Mouse (Mus musculus): ENCODE data around the gene Mastl. TPM values are rescaled to one million over a fixed set of nuclear protein-coding genes. Genes with fewer than 3 reads are reported as not detected.

The Mastl gene
- polyA plus RNA-seq, 1 experiment from 2014 or later: 2.5 TPM

GRCm38 (mm10) chr2:23078588-23078987, 77.2 kb downstream of the Mastl start:
- H3K9ac ChIP-seq: no peak overlapping the region
- no peak overlapping the region for H3K27ac ChIP-seq (replicated peaks)
- WGBS: 98% methylated on average over 2 of the region's 2 CpGs
- H3K4me3 ChIP-seq: no peak overlapping the region
- H3K4me2 ChIP-seq: no peak overlapping the region
- H3K4me1 ChIP-seq (replicated peaks): no peaks in the 10 kb centered on the region
- ATAC-seq (ENCODE audit: low FRiP score, low read depth): no peak
- H3K9me3 ChIP-seq: no peaks in the 10 kb centered on the region
- H3K27me3 ChIP-seq: no peaks in the 10 kb centered on the region
- H3K36me3 ChIP-seq: peaks cover 67% of the 10 kb centered on the region

- Histone ChIP-seq H3K36me3 (peaks cover 60% of the 10 kb centered on the region), H3K4me1 (replicated peaks) (no peaks in the 10 kb centered on the region)
These were observed 78.1 kb downstream of the Mastl start for GRCm38 (mm10) chr2:23077693-23078092.

DNA sequence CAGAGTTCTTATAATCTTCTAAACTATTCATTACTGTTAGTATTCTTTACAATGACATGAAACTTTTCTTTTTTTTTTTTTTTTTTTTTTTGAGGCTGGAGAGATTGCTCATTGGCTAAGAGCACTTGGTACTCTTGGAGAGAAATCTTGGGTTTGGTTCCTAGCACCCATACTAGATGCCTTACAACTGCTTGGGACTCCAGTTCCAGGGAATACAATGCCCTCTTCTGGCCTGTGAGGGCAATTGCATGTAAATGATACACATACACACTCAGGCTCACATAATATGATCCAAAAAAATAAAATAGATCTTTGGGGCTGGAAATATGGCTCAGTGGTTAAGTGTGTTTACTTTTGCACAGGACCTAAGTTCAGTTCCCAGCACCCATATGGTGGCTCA, 79.0 kb downstream of the Mastl start:
- H3K27ac ChIP-seq (replicated peaks): no peak overlapping the region
- H3K27me3 ChIP-seq: no peaks in the 10 kb centered on the region
- H3K36me3 ChIP-seq: peaks cover 53% of the 10 kb centered on the region
- no peaks in the 10 kb centered on the region for H3K9me3 ChIP-seq
- H3K4me3 ChIP-seq: no peak overlapping the region
- no peak overlapping the region for H3K9ac ChIP-seq
- H3K4me2 ChIP-seq: no peak overlapping the region
- ATAC-seq (ENCODE audit: low FRiP score, low read depth): no peak
- 0 out of 2 replicates have a peak, but pooled peaks cover 3% of the 10 kb centered on the region for H3K4me1 ChIP-seq (replicated peaks)

More at GRCm38 (mm10) chr2:23077693-23078092, 78.1 kb downstream of the Mastl start:
- Histone ChIP-seq H3K4me3 (no peak overlapping the region), H3K4me2 (no peak overlapping the region), H3K9ac (no peak overlapping the region), H3K9me3 (no peaks in the 10 kb centered on the region), H3K27ac (replicated peaks) (no peak overlapping the region), H3K27me3 (no peaks in the 10 kb centered on the region)
- no peak for ATAC-seq (ENCODE audit: low FRiP score, low read depth)
- WGBS: 92% methylated on average over 5 of the region's 5 CpGs

DNA sequence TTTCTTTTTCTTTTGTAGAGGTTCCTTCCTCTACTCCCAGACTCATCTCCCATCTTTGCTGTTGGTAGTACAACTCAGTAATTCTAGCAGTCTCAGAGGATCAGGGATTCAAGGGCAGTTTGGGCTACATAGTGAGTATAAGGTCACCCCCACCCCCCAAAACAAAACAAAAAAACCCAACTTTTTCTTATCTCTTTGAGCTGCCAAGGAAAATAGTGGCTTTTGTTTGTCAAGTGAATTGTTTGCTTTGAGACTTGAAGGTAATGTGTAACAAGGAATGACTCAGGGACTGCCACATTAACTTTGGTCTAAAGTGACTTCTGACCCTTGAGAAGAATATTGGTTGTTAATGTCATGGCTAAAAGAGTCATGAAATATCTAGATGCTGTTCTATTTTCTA, 80.0 kb downstream of the Mastl start:
- Histone ChIP-seq H3K9ac (no peak overlapping the region), H3K27ac (replicated peaks) (no peak overlapping the region), H3K36me3 (peaks cover 48% of the 10 kb centered on the region), H3K9me3 (no peaks in the 10 kb centered on the region), H3K4me2 (no peak overlapping the region), H3K4me3 (no peak overlapping the region), H3K27me3 (no peaks in the 10 kb centered on the region), H3K4me1 (replicated peaks) (peaks cover 10% of the 10 kb centered on the region)
- no peak for ATAC-seq (ENCODE audit: low FRiP score, low read depth)

- ATAC-seq (ENCODE audit: low FRiP score, low read depth): no peak
- Histone ChIP-seq H3K9ac (no peak overlapping the region), H3K9me3 (no peaks in the 10 kb centered on the region), H3K27ac (replicated peaks) (no peak overlapping the region), H3K4me3 (no peak overlapping the region), H3K36me3 (peaks cover 16% of the 10 kb centered on the region), H3K4me1 (replicated peaks) (peaks cover 26% of the 10 kb centered on the region), H3K4me2 (no peak overlapping the region), H3K27me3 (no peaks in the 10 kb centered on the region)
- 46% methylated on average over 1 of the region's 1 CpGs for WGBS
These were observed 84.4 kb downstream of the Mastl start for GRCm38 (mm10) chr2:23071406-23071805.

DNA sequence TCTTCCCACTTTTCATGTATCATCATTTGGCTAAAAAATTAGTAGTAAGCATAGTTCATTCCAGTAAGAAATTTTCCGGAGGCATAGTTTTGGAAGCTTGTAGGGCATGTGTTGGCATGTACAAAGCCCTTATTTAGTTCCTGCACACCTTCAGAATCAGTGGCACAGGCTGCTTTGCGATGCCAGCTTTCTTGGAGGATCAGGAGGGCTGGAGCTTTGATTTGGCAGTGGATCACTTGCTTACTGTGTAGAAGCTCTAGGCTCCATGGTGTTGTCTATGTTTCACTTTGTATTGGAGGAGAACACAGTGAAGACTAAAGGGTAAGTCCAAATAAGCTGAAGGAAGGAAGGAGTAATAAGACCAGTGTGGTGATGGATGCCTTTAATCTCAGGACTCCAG, 85.3 kb downstream of the Mastl start:
- no peak overlapping the region for H3K27ac ChIP-seq (replicated peaks)
- H3K9ac ChIP-seq: no peak overlapping the region
- no peak for ATAC-seq (ENCODE audit: low FRiP score, low read depth)
- H3K36me3 ChIP-seq: peaks cover 10% of the 10 kb centered on the region; the same call in 1 of the 2 replicates
- WGBS: 90% methylated on average over 2 of the region's 2 CpGs
- no peaks in the 10 kb centered on the region for H3K27me3 ChIP-seq
- H3K4me1 ChIP-seq (replicated peaks): peaks cover 26% of the 10 kb centered on the region
- H3K4me3 ChIP-seq: no peak overlapping the region
- H3K9me3 ChIP-seq: no peaks in the 10 kb centered on the region
- 0 out of 2 replicates have a peak overlapping the region, but pooled peaks have one; percentile 19 for H3K4me2 ChIP-seq

GRCm38 (mm10) chr2:23068894-23069744, 86.7 kb downstream of the Mastl start:
- Histone ChIP-seq H3K4me3 (peak overlapping the region; percentile 74), H3K4me1 (replicated peaks) (peaks cover 26% of the 10 kb centered on the region), H3K36me3 (0 out of 2 replicates have a peak, but pooled peaks cover 2% of the 10 kb centered on the region), H3K27me3 (no peaks in the 10 kb centered on the region), H3K9ac (peak overlapping the region; percentile 81), H3K4me2 (peak overlapping the region; percentile 98), H3K27ac (replicated peaks) (peak overlapping the region; percentile 96), H3K9me3 (no peaks in the 10 kb centered on the region)
- under 1% methylated on average over 50 of the region's 50 CpGs for WGBS
- peak; percentile 92 for ATAC-seq (ENCODE audit: low FRiP score, low read depth)

GRCm38 (mm10) chr2:23068370-23068737, 87.5 kb downstream of the Mastl start:
- under 1% methylated on average over 21 of the region's 21 CpGs for WGBS
- ATAC-seq (ENCODE audit: low FRiP score, low read depth): peak; percentile 78
- peak overlapping the region; percentile 98 for H3K4me2 ChIP-seq

GRCm38 (mm10) chr2:23067552-23068369, 88.1 kb downstream of the Mastl start, which contains the start of gene Acbd5:
Gene Acbd5 (plus strand): TSS chr2:23068167.
- Histone ChIP-seq H3K9me3 (no peaks in the 10 kb centered on the region), H3K27me3 (no peaks in the 10 kb centered on the region), H3K36me3 (0 out of 2 replicates have a peak, but pooled peaks cover 2% of the 10 kb centered on the region), H3K4me2 (peak within 1 kb of the TSS; percentile 98), H3K4me3 (peak within 1 kb of the TSS; percentile 74), H3K27ac (replicated peaks) (peak within 1 kb of the TSS; percentile 96), H3K9ac (peak within 1 kb of the TSS; percentile 81), H3K4me1 (replicated peaks) (peaks cover 26% of the 10 kb centered on the region)
- peak; percentile 96 for ATAC-seq (ENCODE audit: low FRiP score, low read depth)
- WGBS: 3% methylated on average over 34 of the region's 34 CpGs

More at GRCm38 (mm10) chr2:23068370-23068737, 87.5 kb downstream of the Mastl start:
- H3K36me3 ChIP-seq: 0 out of 2 replicates have a peak, but pooled peaks cover 2% of the 10 kb centered on the region
- peak overlapping the region; percentile 96 for H3K27ac ChIP-seq (replicated peaks)
- H3K9me3 ChIP-seq: no peaks in the 10 kb centered on the region
- H3K4me3 ChIP-seq: peak overlapping the region; percentile 74
- peaks cover 26% of the 10 kb centered on the region for H3K4me1 ChIP-seq (replicated peaks)
- no peaks in the 10 kb centered on the region for H3K27me3 ChIP-seq
- peak overlapping the region; percentile 81 for H3K9ac ChIP-seq

Other genes starting within 250 kb of the Mastl start
- gene Abi1, start 115.8 kb downstream of the Mastl start, polyA plus RNA-seq (2015; fragmentation: Nextera tagmentation; extraction: Ambion mirVana): 57.3 and 60.9 TPM in 2 replicates
- gene Acbd5, start 87.9 kb downstream of the Mastl start, polyA plus RNA-seq (2015; fragmentation: Nextera tagmentation; extraction: Ambion mirVana): 74.0 and 78.3 TPM in 2 replicates
- 53.1 and 55.7 TPM in 2 replicates for gene Yme1l1, start 345 bp upstream of the Mastl start, polyA plus RNA-seq (2015; fragmentation: Nextera tagmentation; extraction: Ambion mirVana)
- gene 4931423N10Rik, start 51.5 kb upstream of the Mastl start, polyA plus RNA-seq (2015; fragmentation: Nextera tagmentation; extraction: Ambion mirVana): 0.08 TPM in 1 of 2 replicates, not detected in the other
- 4.0 and 4.4 TPM in 2 replicates for gene Nxph2, start 165.2 kb upstream of the Mastl start, polyA plus RNA-seq (2015; fragmentation: Nextera tagmentation; extraction: Ambion mirVana)